19 mouse cellular contexts compared by ENCODE assay signal in genomic region chr11:22813427-22813826, GRCm38 (mm10). TPM values are rescaled to one million over a fixed set of nuclear protein-coding genes. Genes with fewer than 3 reads are reported as not detected.
DNase-seq lines count a peak whose midpoint lies in the region; ATAC-seq and TF ChIP-seq lines count a peak whose summit lies in the region.
"Had no signal": no experiment of that assay in that cellular context is flagged by ENCODE, and none has a peak within 500 bp of the region (broad histone marks: within the 10 kb centered on the region; RNA-seq: fewer than 3 reads in every experiment).

No protein-coding gene starts in this region.

- DNase-seq in liver, embryonic 11.5 days (ENCODE audit: low spot score), result no peak
- DNase-seq in liver, result no peak
- DNase-seq in MEL (ENCODE audit: low read depth, low spot score), result peak; percentile 91
- no peak for DNase-seq in kidney, postnatal 10 days
- no peak for DNase-seq in layer of hippocampus, postnatal 10 days (ENCODE audit: low spot score in 2 of 2)
- DNase-seq in forebrain, embryonic 14.5 days (ENCODE audit: low spot score), result no peak
- DNase-seq: adrenal gland, postnatal 14 days; cerebellum, adult 9-10 months; gastrocnemius, postnatal 14 days; kidney, adult 18-20 months; kidney, postnatal 36 days; retina, postnatal 1 day; right cerebral cortex, postnatal 4 days had no signal

- ATAC-seq in liver, embryonic 11.5 days (replicated peaks; ENCODE audit: low FRiP score), result peak; percentile 83
- peak; percentile 57 to 60 for ATAC-seq in hematopoietic stem cell, adult 5-6 weeks (replicated peaks in 1 of 2; ENCODE audit: insufficient read depth in 1 of 2, low FRiP score in 2 of 2, low TSS enrichment in 1 of 2, low read depth in 1 of 2, poor library complexity in 2 of 2, severe bottlenecking in 2 of 2)
- no peak for ATAC-seq in forebrain, embryonic 14.5 days
- ATAC-seq: hindbrain, embryonic 16.5 days; lung, postnatal 0 days; midbrain, embryonic 13.5 days had no signal

- 37% methylated on average over 3 of the region's 3 CpGs for WGBS in liver, embryonic 11.5 days
- WGBS in macrophage (ENCODE audit: missing documents), result 43% methylated on average over 3 of the region's 3 CpGs
- 88% methylated on average over 3 of the region's 3 CpGs for WGBS in forebrain, embryonic 14.5 days

- H3K9me3 ChIP-seq in liver, embryonic 11.5 days (ENCODE audit: control insufficient read depth, low read length), result no peaks in the 10 kb centered on the region
- no peaks in the 10 kb centered on the region for H3K9me3 ChIP-seq in MEL (replicated peaks; ENCODE audit: insufficient read depth, low read length)
- H3K9me3 ChIP-seq in forebrain, embryonic 14.5 days (replicated peaks; ENCODE audit: control insufficient read depth, low read length), result no peaks in the 10 kb centered on the region
- H3K9me3 ChIP-seq: embryonic facial prominence, embryonic 13.5 days; midbrain, embryonic 13.5 days had no signal

- H3K4me2 ChIP-seq in liver, embryonic 11.5 days, result no peak overlapping the region
- H3K4me2 ChIP-seq in forebrain, embryonic 14.5 days (ENCODE audit: low read length), result no peak overlapping the region
- H3K4me2 ChIP-seq: embryonic facial prominence, embryonic 13.5 days; midbrain, embryonic 13.5 days had no signal

- H3K9ac ChIP-seq in liver, embryonic 11.5 days (ENCODE audit: low read depth, low read length), result no peak overlapping the region
- no peak overlapping the region; the same call in 1 of the 2 replicates for H3K9ac ChIP-seq in MEL (ENCODE audit: control insufficient read depth, low read depth, low read length, poor library complexity, severe bottlenecking)
- H3K9ac ChIP-seq in forebrain, embryonic 14.5 days (ENCODE audit: low read length), result no peak overlapping the region
- H3K9ac ChIP-seq: embryonic facial prominence, embryonic 13.5 days; midbrain, embryonic 13.5 days had no signal

- peak overlapping the region; percentile 32; the same call in 1 of the 2 replicates for H3K27ac ChIP-seq in liver, embryonic 11.5 days (ENCODE audit: low read depth, low read length)
- peak overlapping the region; percentile 71 for H3K27ac ChIP-seq in MEL (ENCODE audit: control insufficient read depth, low read depth, low read length)
- peak overlapping the region; percentile 89 for H3K27ac ChIP-seq in macrophage
- no peak overlapping the region for H3K27ac ChIP-seq in forebrain, embryonic 14.5 days (ENCODE audit: low read depth, low read length)
- H3K27ac ChIP-seq: embryonic facial prominence, embryonic 13.5 days; midbrain, embryonic 13.5 days had no signal

- peak; percentile 69 to 81 for TF ChIP-seq EP300 in MEL (IDR thresholded peaks at IDR 0.05; ENCODE audit: low read depth in 1 of 2, low read length in 2 of 2)

- no peaks in the 10 kb centered on the region for H3K79me2 ChIP-seq in MEL (ENCODE audit: control insufficient read depth, insufficient read depth, low read length, poor library complexity)
- H3K79me2 ChIP-seq in macrophage (ENCODE audit: inconsistent target), result no peaks in the 10 kb centered on the region; the same call in 1 of the 2 replicates

- TF ChIP-seq RAD21 in MEL (IDR thresholded peaks at IDR 0.05; ENCODE audit: low read depth, low read length), result no peak

- no peak for TF ChIP-seq CTCF in MEL (IDR thresholded peaks at IDR 0.05 in 2 of 3, conservative IDR thresholded peaks at IDR 0.05 in 1 of 3; ENCODE audit: control insufficient read depth in 1 of 3, insufficient read depth in 1 of 3, low read depth in 2 of 3, low read length in 3 of 3, poor library complexity in 1 of 3, severe bottlenecking in 1 of 3)

- TF ChIP-seq POLR2A in MEL (IDR thresholded peaks at IDR 0.05; ENCODE audit: control insufficient read depth in 1 of 2, insufficient read depth in 1 of 2, low read depth in 1 of 2, low read length in 2 of 2, poor library complexity in 1 of 2), result no peak

- H3K27me3 ChIP-seq in liver, embryonic 11.5 days (replicated peaks; ENCODE audit: control insufficient read depth, insufficient read depth, low read length), result no peaks in the 10 kb centered on the region
- no peaks in the 10 kb centered on the region for H3K27me3 ChIP-seq in MEL (ENCODE audit: control insufficient read depth in 1 of 2, insufficient read depth in 2 of 2, low read length in 2 of 2)
- no peaks in the 10 kb centered on the region for H3K27me3 ChIP-seq in forebrain, embryonic 14.5 days (replicated peaks; ENCODE audit: control insufficient read depth, insufficient read depth, low read length)
- H3K27me3 ChIP-seq: embryonic facial prominence, embryonic 13.5 days; midbrain, embryonic 13.5 days had no signal

- peaks cover 40% of the 10 kb centered on the region for H3K4me1 ChIP-seq in liver, embryonic 11.5 days (replicated peaks; ENCODE audit: control insufficient read depth, insufficient read depth, low read length)
- H3K4me1 ChIP-seq in MEL (ENCODE audit: control insufficient read depth in 1 of 2, insufficient read depth in 2 of 2, low read length in 2 of 2), result peaks cover 43 to 71% of the 10 kb centered on the region in 2 experiments
- H3K4me1 ChIP-seq in forebrain, embryonic 14.5 days (ENCODE audit: control insufficient read depth, insufficient read depth, low read length), result no peaks in the 10 kb centered on the region
- H3K4me1 ChIP-seq: midbrain, embryonic 13.5 days had no signal

- no peaks in the 10 kb centered on the region for H3K36me3 ChIP-seq in liver, embryonic 11.5 days (ENCODE audit: control insufficient read depth, insufficient read depth, low read length)
- H3K36me3 ChIP-seq in MEL (ENCODE audit: control insufficient read depth in 1 of 2, insufficient read depth in 2 of 2, low read length in 2 of 2) (peaks cover 0 to 65% of the 10 kb centered on the region in 2 experiments; a peak in 2 of 4 replicates), macrophage (ENCODE audit: inconsistent target) (no peaks in the 10 kb centered on the region)
- H3K36me3 ChIP-seq in forebrain, embryonic 14.5 days (ENCODE audit: control insufficient read depth, insufficient read depth, low read length), result no peaks in the 10 kb centered on the region
- H3K36me3 ChIP-seq: embryonic facial prominence, embryonic 13.5 days; midbrain, embryonic 13.5 days had no signal

- H3K4me3 ChIP-seq in liver, embryonic 11.5 days (ENCODE audit: low read depth, low read length), result no peak overlapping the region
- H3K4me3 ChIP-seq in MEL (ENCODE audit: control insufficient read depth in 1 of 2, insufficient read depth in 1 of 2, low read depth in 2 of 2, low read length in 2 of 2) (no peak overlapping the region), macrophage (ENCODE audit: inconsistent target) (no peak overlapping the region; the same call in 1 of the 2 replicates)
- H3K4me3 ChIP-seq in forebrain, embryonic 14.5 days (ENCODE audit: low read depth, low read length), result no peak overlapping the region
- H3K4me3 ChIP-seq: embryonic facial prominence, embryonic 13.5 days; midbrain, embryonic 13.5 days had no signal

TF ChIP-seq in MEL, 35 proteins besides CTCF, POLR2A, EP300 and RAD21 (continues in another document):
- TF ChIP-seq ETS1 (IDR thresholded peaks at IDR 0.05; ENCODE audit: low read depth, low read length) (peak; percentile 81), MAX (IDR thresholded peaks at IDR 0.05; ENCODE audit: low read length) (peak; percentile 98), MAZ (IDR thresholded peaks at IDR 0.05; ENCODE audit: low read depth, low read length) (0 out of 2 replicates have a peak, but pooled peaks have one; percentile 55), HCFC1 (IDR thresholded peaks at IDR 0.05; ENCODE audit: low read depth, low read length) (peak; percentile 49), KAT2A (conservative IDR thresholded peaks at IDR 0.05; ENCODE audit: low read depth, low read length) (peak; percentile 18; the same call in 1 of the 2 replicates), ELF1 (IDR thresholded peaks at IDR 0.05; ENCODE audit: low read depth, low read length) (peak; percentile 43; the same call in 1 of the 2 replicates), UBTF (IDR thresholded peaks at IDR 0.05; ENCODE audit: borderline replicate concordance, insufficient read depth, low read depth, low read length) (no peak), ZNF384 (IDR thresholded peaks at IDR 0.05; ENCODE audit: low read depth, low read length) (no peak), NRF1 (IDR thresholded peaks at IDR 0.05; ENCODE audit: insufficient read depth, low read depth, low read length, poor library complexity, severe bottlenecking) (no peak), CHD2 (IDR thresholded peaks at IDR 0.05; ENCODE audit: low read length) (peak; percentile 5; the same call in 1 of the 2 replicates), TAL1 (IDR thresholded peaks at IDR 0.05; ENCODE audit: low read length) (peak; percentile 80), CHD1 (IDR thresholded peaks at IDR 0.05; ENCODE audit: low read depth, low read length) (no peak), SIN3A (IDR thresholded peaks at IDR 0.05; ENCODE audit: low read length) (peak; percentile 87), USF2 (IDR thresholded peaks at IDR 0.05; ENCODE audit: borderline replicate concordance in 1 of 2, insufficient read depth in 1 of 2, low read depth in 1 of 2, low read length in 2 of 2) (peak; percentile 14 to 71; a peak in 2 of 4 replicates), GATA1 (IDR thresholded peaks at IDR 0.05; ENCODE audit: low read depth, low read length) (peak; percentile 92), E2F4 (IDR thresholded peaks at IDR 0.05; ENCODE audit: borderline replicate concordance, low read depth, low read length) (0 out of 2 replicates have a peak, but pooled peaks have one; percentile 23), MYB (IDR thresholded peaks at IDR 0.05; ENCODE audit: low read depth, low read length) (no peak), TBP (IDR thresholded peaks at IDR 0.05; ENCODE audit: low read depth, low read length) (peak; percentile 54; the same call in 1 of the 2 replicates), ZMIZ1 (IDR thresholded peaks at IDR 0.05; ENCODE audit: low read depth, low read length) (no peak), SMC3 (IDR thresholded peaks at IDR 0.05; ENCODE audit: low read depth, low read length) (no peak)

RNA-seq across cellular contexts. Expression of gene B3gnt2, which starts 47.3 kb away (rescaled TPM):
- polyA plus RNA-seq in liver, embryonic 11.5 days (2014; fragmentation: Nextera tagmentation; extraction: Ambion mirVana), result 3.9 and 6.6 TPM in 2 replicates
- total RNA-seq in MEL (2012; rRNA removed), result 36.7 and 36.8 TPM in 2 replicates
- polyA plus RNA-seq in MEL (2012; ENCODE audit: insufficient read depth in 1 of 2, insufficient read length in 2 of 2, low read depth in 1 of 2, low replicate concordance in 2 of 2, missing spikeins in 1 of 2) (10 to 100 TPM in 1 of 2 experiments, not detected in 1; 66.4 TPM), macrophage (2018) (41.8 to 69.9 TPM (median 65.2 TPM) in 3 replicates)
- 13.7 and 19.1 TPM in 2 replicates for total RNA-seq in hematopoietic stem cell, adult 5-6 weeks (2017)
- total RNA-seq in macrophage (2018; cell fraction: chromatin; rRNA removed), result 100 to 1,000 TPM in 9 of 26 experiments, 10 to 100 TPM in 17; 43.8 to 185 (median 90.5) TPM
- 100 to 1,000 TPM in 22 of 26 experiments, 10 to 100 TPM in 4; 85.2 to 192 (median 117) TPM for total RNA-seq in macrophage (2018; cell fraction: cytosol; rRNA removed)
- total RNA-seq in macrophage (2018; cell fraction: nucleus; rRNA removed), result 100 to 1,000 TPM in 25 of 26 experiments, 10 to 100 TPM in 1; 81.7 to 283 (median 169) TPM
- total RNA-seq in layer of hippocampus, postnatal 10 days (2021), result 10 to 100 TPM; 13.1 to 13.9 TPM
- polyA plus RNA-seq in forebrain, embryonic 14.5 days (2014; fragmentation: Nextera tagmentation; extraction: Ambion mirVana), result 2.3 and 3.8 TPM in 2 replicates
